Mouse (Mus musculus) liver (tissue): Measurements from ENCODE around the gene Sirt1.
"Not testable (repeated sequence)": the region's sequence is repeated elsewhere in the genome, so short reads cannot be mapped to it uniquely, and the experiment has no call there.

ENCODE experiments used
- DNase-seq: peaks from one replicate; pipeline ENCODE4 v3.0.0-alpha.2; 2020; ENCODE audit warnings: mixed read lengths

Gene Sirt1

GRCm38 (mm10) chr10:63386991-63387390 is 5.5 kb upstream of the Sirt1 start:
- peak; percentile 17 for DNase-seq

DNA sequence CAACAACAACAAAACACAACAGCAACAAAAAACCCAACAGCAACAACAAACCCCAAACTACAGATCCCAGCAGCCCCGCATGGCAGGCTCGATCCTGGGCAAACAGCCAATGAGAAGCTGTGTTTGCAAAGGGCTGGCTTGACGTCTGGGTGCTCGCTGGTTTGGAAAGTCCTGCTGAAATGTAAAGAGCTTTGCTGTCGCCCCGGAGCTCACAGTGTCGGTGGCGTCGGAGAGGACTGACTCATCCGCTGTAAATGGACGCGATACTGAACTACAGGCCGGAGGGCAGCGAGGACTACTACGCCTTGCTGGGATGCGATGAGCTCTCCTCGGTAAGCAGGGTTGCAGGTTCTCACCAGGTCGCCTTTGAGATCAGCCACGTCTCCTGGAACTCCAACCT is 4.9 kb upstream of the Sirt1 start:
- DNase-seq: peak; percentile 88

GRCm38 (mm10) chr10:63385897-63386296 is 4.4 kb upstream of the Sirt1 start:
- DNase-seq: not testable (repeated sequence)

- peak; percentile 87 for DNase-seq
Observed at GRCm38 (mm10) chr10:63382372-63383279, 1.1 kb upstream of the Sirt1 start, which contains the start of gene Dnajc12. Gene Dnajc12, plus strand, starts transcription at chr10:63382443.

- DNase-seq: no peak
Observed at GRCm38 (mm10) chr10:63378948-63379680, 2.4 kb downstream of the Sirt1 start.

DNA sequence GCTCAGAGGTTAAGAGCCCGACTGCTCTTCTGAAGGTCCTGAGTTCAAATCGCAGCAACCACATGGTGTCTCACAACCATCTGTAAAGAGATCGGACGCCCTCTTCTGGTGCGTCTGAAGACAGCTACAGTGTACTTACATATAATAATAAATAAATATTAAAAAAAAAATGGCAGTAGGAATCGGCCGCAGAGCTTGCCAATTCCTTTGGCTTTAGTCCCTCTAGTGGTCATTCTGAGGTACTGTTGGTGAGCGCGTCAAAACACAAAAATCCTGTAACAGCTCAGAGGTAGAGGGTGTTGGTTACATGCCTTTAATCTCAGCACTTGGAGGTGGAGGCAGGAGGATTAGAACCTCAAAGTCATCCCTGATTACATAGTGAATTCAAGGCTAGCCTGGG is 4.0 kb downstream of the Sirt1 start:
- DNase-seq: peak; percentile 49

DNA sequence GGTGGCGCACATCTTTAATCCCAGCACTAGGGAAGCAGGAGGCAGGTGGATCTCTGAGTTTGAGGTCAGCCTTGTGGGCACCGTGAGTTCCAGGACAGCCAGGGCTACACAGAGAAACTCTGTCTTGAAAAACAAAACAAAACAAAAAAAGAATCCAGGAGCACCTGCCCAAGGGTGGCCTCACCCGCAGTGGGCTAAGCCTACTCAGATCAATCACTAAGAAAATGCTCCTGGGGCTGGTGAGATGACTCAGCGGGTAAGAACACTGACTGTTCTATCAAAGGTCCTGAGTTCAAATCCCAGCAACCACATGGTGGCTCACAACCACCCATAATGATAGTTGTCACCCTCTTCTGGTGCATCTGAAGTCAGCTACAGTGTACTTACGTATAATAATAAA is 5.2 kb downstream of the Sirt1 start:
- no peak for DNase-seq

- DNase-seq: no peak
Observed at GRCm38 (mm10) chr10:63368041-63368440, 13.5 kb downstream of the Sirt1 start.

DNA sequence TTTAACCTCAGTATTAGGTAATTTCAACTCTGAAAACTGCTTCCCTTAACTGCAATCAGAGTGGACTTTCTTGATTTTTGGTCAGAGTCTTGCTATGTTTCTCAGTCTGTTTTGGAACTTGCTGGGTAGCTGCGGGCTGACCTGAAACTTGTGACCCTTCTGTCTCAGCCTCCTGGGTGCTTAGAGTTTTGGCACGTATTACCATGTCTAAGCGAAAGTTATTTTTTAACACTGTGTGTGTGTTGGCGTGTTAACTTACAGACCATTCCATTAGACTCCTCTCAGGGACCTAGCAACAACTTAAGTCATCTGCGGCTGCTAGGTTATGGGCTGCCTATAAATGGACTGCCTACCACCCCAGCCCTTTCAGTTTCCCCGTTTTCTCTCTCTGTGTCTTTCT is 14.1 kb downstream of the Sirt1 start:
- DNase-seq: no peak

DNA sequence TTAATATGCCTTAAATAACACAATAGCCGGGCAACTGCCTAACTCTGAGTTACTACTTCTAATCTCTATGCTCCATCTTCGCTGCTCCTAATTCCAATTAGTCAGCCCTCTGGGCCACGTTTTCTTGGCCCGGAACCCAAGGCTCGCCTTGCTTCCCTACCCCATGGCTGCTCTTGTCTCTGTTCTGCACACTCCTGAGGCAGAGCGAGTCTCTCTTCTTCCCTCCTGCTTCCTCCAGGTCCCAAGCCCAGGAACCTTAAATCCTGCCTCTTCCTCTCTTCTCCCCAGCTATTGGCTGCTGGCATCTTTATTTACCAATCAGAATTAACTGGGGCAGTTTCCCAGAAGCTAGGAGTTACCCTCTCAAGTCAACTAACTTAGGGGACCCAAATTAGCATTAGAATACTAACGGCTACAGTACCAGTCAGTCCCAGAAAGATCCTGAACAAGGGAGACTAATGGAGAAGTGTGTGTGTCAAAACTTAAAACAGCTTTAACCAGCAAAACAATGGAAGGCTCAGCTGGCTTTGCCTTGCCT is 15.5 kb downstream of the Sirt1 start:
- DNase-seq: no peak

DNA sequence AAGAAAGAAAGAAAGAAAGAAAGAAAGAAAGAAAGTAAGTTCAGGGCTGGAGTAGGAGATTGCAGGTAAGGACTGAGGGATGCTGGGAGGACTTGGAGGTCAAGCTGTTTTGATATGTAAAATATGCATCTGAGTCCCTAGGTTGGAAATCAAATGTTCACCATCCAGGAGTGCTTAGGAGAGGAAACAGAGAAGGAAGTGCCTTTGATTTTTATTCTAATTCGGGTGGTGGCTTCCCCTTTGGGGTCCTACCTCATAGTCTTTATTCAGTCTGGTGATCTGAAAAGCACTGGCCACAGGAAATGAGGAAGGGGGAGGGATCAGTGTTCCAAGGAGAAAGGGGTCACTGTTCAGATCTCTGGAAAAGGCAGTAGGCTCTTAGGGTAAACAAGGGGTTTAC is 21.0 kb downstream of the Sirt1 start:
- DNase-seq: no peak

DNA sequence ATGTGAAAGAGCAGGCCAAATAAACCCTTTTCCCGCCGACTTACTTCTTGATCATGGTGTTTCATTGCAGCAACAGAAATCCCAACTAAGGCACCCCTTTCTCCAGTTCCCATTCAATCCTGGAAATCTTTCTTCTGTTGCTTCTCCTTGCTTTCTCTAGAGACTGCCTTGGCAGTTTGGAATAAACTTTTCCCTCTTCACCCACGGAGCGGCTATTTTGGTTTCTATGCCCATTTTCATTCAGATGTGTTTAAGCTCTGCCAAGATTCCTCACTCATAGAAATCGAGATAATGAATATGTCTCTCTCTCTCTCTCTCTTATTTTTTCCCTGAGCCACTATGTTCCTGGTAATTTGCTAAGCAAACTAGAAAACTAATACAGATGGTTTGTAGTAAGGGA is 29.4 kb downstream of the Sirt1 start:
- DNase-seq: no peak

- DNase-seq: not testable (repeated sequence)
Observed at GRCm38 (mm10) chr10:63351099-63351498, 30.4 kb downstream of the Sirt1 start.

DNA sequence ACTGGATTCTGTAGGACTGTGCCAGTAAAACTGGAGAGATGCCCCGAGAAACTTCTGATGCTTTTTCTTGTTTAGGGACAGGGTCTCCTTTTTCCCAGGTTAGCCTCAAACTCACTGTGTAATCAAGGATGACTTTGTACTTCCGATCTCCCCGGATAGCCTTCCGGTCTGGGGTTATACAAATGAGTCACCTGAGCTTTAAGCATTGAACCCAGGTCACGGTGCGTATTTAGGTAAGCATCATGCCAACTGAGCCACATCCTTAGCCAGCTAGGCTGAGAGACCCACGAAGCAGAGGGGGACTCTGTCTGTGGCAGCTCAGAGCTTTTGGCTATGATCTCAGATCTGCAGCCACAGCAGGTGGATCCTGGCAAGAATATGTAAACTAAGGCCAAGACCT is 30.8 kb downstream of the Sirt1 start:
- no peak for DNase-seq

- no peak for DNase-seq
Observed at GRCm38 (mm10) chr10:63348291-63348690, 33.2 kb downstream of the Sirt1 start.

DNA sequence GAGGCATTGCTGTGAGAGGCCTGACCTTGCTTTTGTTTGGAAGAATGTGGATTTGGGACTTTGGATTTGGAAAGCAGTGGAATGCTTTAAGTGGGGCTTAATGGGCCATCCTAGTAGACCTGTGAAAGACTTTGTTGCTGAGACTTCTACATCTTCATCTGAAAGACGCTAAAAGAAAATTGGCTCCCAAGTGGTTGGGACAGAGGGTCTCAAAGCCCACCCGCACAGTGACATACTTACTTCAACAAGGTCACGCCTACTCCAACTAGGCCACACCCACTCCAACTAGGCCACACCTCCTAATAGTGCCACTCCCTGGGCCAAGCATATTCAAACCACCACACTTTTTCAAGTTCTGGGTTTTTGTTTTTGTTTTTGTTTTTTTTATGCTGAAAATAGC is 36.8 kb downstream of the Sirt1 start:
- no peak for DNase-seq

DNA sequence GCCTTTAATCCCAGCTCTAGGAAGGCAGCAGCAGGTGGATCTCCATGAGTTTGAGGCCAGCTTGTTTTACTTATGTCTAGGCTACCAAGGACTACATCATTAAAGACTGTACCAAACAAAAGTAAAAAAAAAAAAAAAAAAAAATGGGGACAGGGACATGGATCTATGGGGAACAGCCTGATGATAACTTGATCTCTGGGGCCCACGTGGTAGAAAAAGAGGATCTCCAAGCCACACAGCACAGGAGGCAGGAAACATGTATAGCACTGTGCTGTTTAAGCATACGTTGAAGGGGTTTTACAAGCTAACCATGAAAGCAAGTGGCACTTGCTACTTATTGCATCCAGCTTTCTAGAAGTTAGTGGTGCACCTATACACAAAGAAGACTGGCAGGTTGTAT is 40.2 kb downstream of the Sirt1 start:
- DNase-seq: no peak

DNA sequence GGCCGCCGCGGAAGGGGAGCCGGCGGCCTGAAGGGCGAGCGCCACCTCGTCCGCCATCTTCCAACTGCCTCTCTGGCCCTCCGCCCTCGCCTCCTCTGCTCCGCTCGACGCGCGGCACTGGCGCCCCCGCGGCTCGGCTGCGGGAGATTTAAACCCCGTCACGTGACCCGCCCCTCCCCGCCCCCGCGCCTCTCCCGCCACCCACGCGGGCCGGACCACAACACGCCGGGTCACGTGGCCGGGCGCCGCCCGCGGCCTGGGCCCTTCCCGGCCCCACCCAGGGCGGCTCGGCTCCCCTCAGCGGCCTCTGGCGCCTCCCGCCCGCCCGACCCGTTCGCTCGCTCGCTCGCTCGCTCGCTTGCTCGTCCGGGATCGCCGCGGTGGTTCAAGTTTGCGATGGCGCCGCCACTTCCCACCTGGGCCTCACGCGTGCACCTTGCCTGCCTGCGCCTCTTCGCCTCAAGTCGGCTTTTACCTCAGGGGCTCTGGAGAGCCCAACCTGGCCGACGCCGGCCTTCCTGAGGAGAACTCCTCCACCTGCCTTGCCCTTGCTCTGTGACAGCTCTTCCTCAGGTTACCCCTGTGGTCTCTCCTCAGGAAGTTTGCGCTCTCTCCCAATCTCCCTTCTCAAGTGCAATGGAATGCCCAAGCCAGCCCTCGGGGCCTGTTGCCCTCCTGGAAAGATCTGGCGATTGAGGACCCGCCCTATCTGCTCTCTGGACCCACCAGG is 42.4 kb downstream of the Sirt1 start:
- DNase-seq: peak; percentile 97

GRCm38 (mm10) chr10:63337951-63338836 is 43.3 kb downstream of the Sirt1 start:
- peak; percentile 74 for DNase-seq

GRCm38 (mm10) chr10:63337326-63337725 is 44.2 kb downstream of the Sirt1 start:
- no peak for DNase-seq

DNA sequence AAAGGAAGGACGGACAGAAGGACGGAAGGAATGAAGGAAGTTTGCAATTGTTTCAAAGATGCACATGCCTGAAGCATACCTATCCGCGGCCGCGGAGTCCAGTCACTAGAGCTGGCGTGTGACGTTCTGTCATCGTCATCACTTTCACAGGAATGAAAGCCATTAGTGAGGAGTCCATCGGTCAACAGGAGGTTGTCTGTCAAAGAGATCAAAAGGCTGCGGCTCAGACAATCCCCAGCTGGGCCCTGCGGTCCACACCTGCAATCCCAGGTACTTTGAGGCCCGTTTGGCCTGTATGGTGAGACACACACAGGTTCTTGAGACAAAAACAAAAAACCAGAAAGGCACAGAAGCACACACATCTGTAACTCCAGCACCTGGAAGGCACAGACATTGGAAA is 44.6 kb downstream of the Sirt1 start:
- no peak for DNase-seq

DNA sequence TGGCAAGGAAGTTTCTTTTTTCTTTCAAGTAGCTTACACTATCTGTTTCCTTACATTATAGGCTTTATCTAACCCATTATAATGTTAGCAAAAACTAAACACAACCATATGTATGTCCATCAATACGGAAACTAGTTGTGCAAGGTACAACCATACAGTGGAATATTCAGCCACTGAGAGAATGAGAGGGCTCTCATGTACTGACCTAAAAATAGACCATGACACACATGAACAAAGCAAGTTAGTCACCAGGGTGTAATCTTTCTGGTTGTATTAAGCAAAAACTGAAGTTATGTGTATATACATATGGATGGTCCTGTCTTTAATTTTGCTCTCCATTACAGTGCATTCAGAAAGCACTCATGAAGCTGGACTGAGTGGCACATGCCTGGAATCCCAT is 54.4 kb downstream of the Sirt1 start:
- DNase-seq: no peak
